Mouse (Mus musculus): ENCODE measurements at regions not wholly inside any gene's neighbourhood (a gene's known extent, or its start where the extent isn't known, plus 50 kb on each side); places are given as distances from the start of the nearest gene placed in this dataset.

DNA sequence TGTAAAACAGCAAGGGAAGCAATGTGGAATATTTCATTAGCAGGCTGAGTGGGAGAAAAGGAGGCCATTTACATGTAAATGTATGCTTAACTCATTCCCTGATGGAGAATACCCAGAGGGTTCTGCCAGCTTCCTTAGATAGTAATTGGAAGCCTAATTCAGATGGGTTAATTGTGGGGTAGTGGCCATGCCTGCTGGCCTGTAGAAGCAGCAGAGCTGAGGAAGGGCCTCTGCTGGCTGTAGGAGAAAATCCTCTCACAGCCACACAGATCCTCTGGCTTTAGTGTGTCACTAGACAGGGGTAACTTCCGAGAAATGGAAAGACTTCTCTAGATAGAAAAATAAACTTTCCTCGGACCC is 1588.7 kb upstream of the Got2 start:
- Histone ChIP-seq H3K4me3 (ENCODE audit: low read length) (no peak overlapping the region), H3K27ac (ENCODE audit: low read length) (no peak overlapping the region), H3K27me3 (replicated peaks; ENCODE audit: control insufficient read depth, insufficient read depth, low read length) (no peaks in the 10 kb centered on the region), H3K36me3 (ENCODE audit: control insufficient read depth, insufficient read depth, low read length) (no peaks in the 10 kb centered on the region), H3K4me1 (ENCODE audit: control insufficient read depth, insufficient read depth, low read length) (no peaks in the 10 kb centered on the region), H3K9me3 (ENCODE audit: control insufficient read depth, low read length) (no peaks in the 10 kb centered on the region), H3K9ac (ENCODE audit: low read depth, low read length) (no peak overlapping the region), H3K4me2 (ENCODE audit: low read depth, low read length) (no peak overlapping the region)
- 67% methylated on average over 2 of the region's 2 CpGs for WGBS
- ATAC-seq, result no peak

DNA sequence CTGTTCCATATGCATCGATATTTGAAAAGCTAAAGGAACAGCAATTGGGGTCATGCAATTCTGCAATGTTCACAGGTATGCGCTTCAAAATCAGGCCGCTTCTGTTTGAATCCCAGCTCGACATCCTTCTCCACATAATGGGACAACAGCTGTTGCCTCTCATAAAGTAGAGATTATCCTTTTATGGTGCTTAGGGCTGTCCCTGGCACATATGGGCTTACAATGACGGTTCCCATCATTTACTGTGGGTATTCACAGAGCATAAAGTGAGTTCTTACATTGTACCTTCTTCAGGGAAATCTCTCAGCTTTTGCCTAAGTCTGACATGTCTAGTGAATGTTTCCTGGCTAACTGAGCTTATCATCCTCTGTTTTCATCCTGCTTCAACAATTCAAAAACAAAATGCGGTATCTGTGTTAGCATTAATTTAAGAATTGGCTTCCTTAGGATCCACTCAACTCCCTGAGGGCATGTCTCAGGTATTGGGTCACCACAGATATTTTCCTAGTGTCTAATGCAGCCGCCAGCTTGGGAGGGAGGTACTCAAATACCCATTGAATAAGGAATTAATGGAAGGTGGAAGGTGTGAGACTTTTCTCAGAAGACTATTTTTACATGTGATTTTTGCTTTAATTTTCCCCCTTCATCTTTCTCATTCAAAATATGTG is 1588.2 kb upstream of the Got2 start:
- Histone ChIP-seq H3K4me2 (ENCODE audit: low read depth, low read length) (no peak overlapping the region), H3K36me3 (ENCODE audit: control insufficient read depth, insufficient read depth, low read length) (no peaks in the 10 kb centered on the region), H3K9ac (ENCODE audit: low read depth, low read length) (no peak overlapping the region), H3K27me3 (replicated peaks; ENCODE audit: control insufficient read depth, insufficient read depth, low read length) (no peaks in the 10 kb centered on the region), H3K9me3 (ENCODE audit: control insufficient read depth, low read length) (no peaks in the 10 kb centered on the region), H3K27ac (ENCODE audit: low read length) (no peak overlapping the region), H3K4me3 (ENCODE audit: low read length) (no peak overlapping the region), H3K4me1 (ENCODE audit: control insufficient read depth, insufficient read depth, low read length) (no peaks in the 10 kb centered on the region)
- no peak for ATAC-seq
- 73% methylated on average over 7 of the region's 7 CpGs for WGBS

DNA sequence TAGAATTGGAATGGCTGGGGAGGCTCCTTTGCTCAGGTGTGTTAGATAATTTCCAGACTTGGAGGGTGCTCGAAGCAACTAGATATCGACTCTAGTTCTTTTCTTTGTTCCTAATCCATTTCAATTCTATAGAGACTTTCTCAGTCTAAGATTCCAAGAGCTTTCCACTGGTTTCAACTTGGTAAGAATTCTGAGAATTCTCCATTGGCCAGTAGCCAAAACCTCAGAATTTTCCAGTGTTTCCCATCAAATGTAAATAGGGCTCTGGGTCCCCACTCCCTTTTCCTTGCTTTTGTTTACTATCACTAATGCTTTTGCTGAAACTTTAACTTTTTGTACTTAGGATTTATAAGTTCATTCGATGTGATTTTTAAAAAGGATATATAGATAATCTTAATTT is 1585.0 kb upstream of the Got2 start:
- Histone ChIP-seq H3K27me3 (replicated peaks; ENCODE audit: control insufficient read depth, insufficient read depth, low read length) (no peaks in the 10 kb centered on the region), H3K9me3 (ENCODE audit: control insufficient read depth, low read length) (no peaks in the 10 kb centered on the region), H3K36me3 (ENCODE audit: control insufficient read depth, insufficient read depth, low read length) (no peaks in the 10 kb centered on the region), H3K27ac (ENCODE audit: low read length) (no peak overlapping the region), H3K4me3 (ENCODE audit: low read length) (no peak overlapping the region), H3K4me2 (ENCODE audit: low read depth, low read length) (no peak overlapping the region), H3K4me1 (ENCODE audit: control insufficient read depth, insufficient read depth, low read length) (no peaks in the 10 kb centered on the region), H3K9ac (ENCODE audit: low read depth, low read length) (no peak overlapping the region)
- WGBS, result 75% methylated on average over 3 of the region's 3 CpGs
- no peak for ATAC-seq

DNA sequence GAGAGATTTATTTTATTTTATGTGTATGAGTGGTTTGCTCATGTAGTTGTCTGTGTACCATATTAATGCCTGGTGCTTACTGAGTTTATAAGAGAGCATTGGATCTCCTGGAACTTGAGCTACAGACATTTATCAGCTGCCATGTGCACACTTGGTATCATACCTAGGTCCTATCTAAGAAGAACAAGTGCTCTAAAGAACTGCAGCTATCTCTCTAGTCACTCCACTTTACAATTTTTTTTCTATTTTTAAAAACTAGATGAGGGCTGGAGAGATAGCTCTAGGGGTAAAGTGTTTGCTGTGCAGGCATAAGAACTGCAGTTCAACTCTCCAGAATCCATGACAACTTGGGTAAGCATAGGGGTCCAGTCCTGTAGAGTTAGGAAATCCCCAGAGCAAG is 1573.1 kb upstream of the Got2 start:
- no peaks in the 10 kb centered on the region for H3K9me3 ChIP-seq (ENCODE audit: control insufficient read depth, low read length)
- H3K4me1 ChIP-seq (ENCODE audit: control insufficient read depth, insufficient read depth, low read length), result no peaks in the 10 kb centered on the region
- H3K9ac ChIP-seq (ENCODE audit: low read depth, low read length), result no peak overlapping the region
- ATAC-seq, result no peak
- H3K27me3 ChIP-seq (replicated peaks; ENCODE audit: control insufficient read depth, insufficient read depth, low read length), result no peaks in the 10 kb centered on the region
- H3K4me3 ChIP-seq (ENCODE audit: low read length), result no peak overlapping the region
- H3K27ac ChIP-seq (ENCODE audit: low read length), result no peak overlapping the region
- H3K36me3 ChIP-seq (ENCODE audit: control insufficient read depth, insufficient read depth, low read length), result no peaks in the 10 kb centered on the region
- no peak overlapping the region for H3K4me2 ChIP-seq (ENCODE audit: low read depth, low read length)

DNA sequence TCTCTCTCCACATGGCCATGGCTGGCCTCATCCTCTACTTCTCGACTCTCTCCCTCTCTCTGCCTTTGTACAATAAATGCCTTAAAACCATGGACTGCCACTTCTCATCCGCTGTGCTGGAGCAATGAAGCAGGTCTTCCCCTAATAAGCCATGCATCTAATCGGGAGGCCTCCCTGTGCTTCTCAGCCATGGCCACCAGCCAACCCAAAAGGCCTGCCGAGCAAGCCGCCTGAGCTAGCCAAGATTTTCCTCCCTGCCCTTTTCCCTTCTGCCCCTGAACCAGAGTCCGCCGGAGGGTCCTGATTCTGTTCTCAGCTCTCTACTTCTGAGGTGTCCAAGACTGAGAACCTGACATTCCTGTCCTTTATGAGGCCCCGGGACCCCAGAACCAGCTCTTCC is 1559.3 kb upstream of the Got2 start:
- Histone ChIP-seq H3K4me2 (ENCODE audit: low read depth, low read length) (no peak overlapping the region), H3K4me1 (ENCODE audit: control insufficient read depth, insufficient read depth, low read length) (no peaks in the 10 kb centered on the region), H3K27me3 (replicated peaks; ENCODE audit: control insufficient read depth, insufficient read depth, low read length) (no peaks in the 10 kb centered on the region), H3K36me3 (ENCODE audit: control insufficient read depth, insufficient read depth, low read length) (no peaks in the 10 kb centered on the region), H3K4me3 (ENCODE audit: low read length) (no peak overlapping the region), H3K27ac (ENCODE audit: low read length) (no peak overlapping the region), H3K9me3 (ENCODE audit: control insufficient read depth, low read length) (no peaks in the 10 kb centered on the region), H3K9ac (ENCODE audit: low read depth, low read length) (no peak overlapping the region)
- ATAC-seq, result no peak
- 90% methylated on average over 8 of the region's 8 CpGs for WGBS

DNA sequence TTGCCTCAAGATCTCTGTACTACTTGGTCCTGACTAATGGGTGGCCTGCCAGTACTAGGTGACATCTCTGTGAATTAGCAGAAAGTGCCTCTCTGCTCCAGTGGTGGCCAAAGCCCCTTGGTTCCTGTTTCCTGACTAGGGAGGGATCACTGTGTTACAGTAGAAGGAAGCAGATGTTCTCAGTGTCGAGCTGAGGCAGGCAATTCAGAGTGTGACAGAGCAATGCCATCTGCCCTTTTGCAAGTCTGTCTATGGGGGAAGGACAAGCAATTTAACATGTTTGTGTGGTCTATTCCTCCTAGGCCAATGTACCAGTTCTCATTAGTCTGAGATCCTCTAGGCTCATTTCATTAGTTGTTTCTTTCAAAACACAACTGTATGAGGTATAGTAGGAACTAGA is 1553.1 kb upstream of the Got2 start:
- H3K9me3 ChIP-seq (ENCODE audit: control insufficient read depth, low read length), result no peaks in the 10 kb centered on the region
- H3K27ac ChIP-seq (ENCODE audit: low read length), result no peak overlapping the region
- 25% methylated on average over 1 of the region's 1 CpGs for WGBS
- no peaks in the 10 kb centered on the region for H3K36me3 ChIP-seq (ENCODE audit: control insufficient read depth, insufficient read depth, low read length)
- H3K4me1 ChIP-seq (ENCODE audit: control insufficient read depth, insufficient read depth, low read length), result no peaks in the 10 kb centered on the region
- ATAC-seq, result no peak
- no peak overlapping the region for H3K4me2 ChIP-seq (ENCODE audit: low read depth, low read length)
- H3K27me3 ChIP-seq (replicated peaks; ENCODE audit: control insufficient read depth, insufficient read depth, low read length), result no peaks in the 10 kb centered on the region
- H3K9ac ChIP-seq (ENCODE audit: low read depth, low read length), result no peak overlapping the region
- no peak overlapping the region for H3K4me3 ChIP-seq (ENCODE audit: low read length)

DNA sequence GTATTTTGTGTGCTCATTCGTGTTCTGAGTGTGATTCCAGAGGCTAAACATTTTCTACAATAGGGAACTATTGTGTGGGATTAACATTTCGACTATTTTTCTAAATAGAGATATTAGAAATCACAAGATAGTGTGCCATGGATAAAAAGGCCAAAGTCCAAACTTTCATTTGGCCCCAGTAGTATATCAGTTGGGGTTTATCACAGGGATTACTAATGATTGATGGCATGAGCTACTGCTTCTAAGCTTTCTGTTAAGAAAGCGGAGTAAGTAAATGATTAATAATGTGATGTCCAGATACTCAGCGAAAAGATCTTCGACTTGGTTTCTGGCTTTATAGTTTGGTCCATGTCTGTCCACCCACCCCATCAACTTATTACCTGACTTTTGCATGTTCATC is 1545.2 kb upstream of the Got2 start:
- no peaks in the 10 kb centered on the region for H3K4me1 ChIP-seq (ENCODE audit: control insufficient read depth, insufficient read depth, low read length)
- WGBS, result 50% methylated on average over 5 of the region's 5 CpGs
- H3K27ac ChIP-seq (ENCODE audit: low read length), result no peak overlapping the region
- H3K9me3 ChIP-seq (ENCODE audit: control insufficient read depth, low read length), result no peaks in the 10 kb centered on the region
- no peak overlapping the region for H3K9ac ChIP-seq (ENCODE audit: low read depth, low read length)
- H3K36me3 ChIP-seq (ENCODE audit: control insufficient read depth, insufficient read depth, low read length), result no peaks in the 10 kb centered on the region
- no peak overlapping the region for H3K4me2 ChIP-seq (ENCODE audit: low read depth, low read length)
- no peaks in the 10 kb centered on the region for H3K27me3 ChIP-seq (replicated peaks; ENCODE audit: control insufficient read depth, insufficient read depth, low read length)
- ATAC-seq, result peak; percentile 71
- H3K4me3 ChIP-seq (ENCODE audit: low read length), result no peak overlapping the region

DNA sequence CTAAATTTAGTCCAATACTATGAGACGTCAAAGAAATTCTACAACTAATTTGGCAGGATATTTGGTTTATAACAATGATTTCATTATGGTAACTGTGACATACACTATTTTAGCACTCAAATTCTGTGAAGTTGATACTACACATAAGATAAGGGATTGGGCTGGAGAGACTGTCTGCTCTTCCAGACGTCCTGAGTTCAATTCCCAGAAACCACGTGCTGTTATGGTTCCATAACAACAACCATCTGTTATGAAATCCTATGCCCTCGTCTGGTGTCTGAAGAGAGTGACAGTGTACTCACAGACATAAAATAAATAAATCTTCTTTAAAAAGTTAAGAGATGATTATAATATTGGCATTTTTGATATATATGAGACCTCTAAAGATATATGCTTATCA is 1543.1 kb upstream of the Got2 start:
- no peak for ATAC-seq
- Histone ChIP-seq H3K36me3 (ENCODE audit: control insufficient read depth, insufficient read depth, low read length) (no peaks in the 10 kb centered on the region), H3K4me1 (ENCODE audit: control insufficient read depth, insufficient read depth, low read length) (no peaks in the 10 kb centered on the region), H3K27me3 (replicated peaks; ENCODE audit: control insufficient read depth, insufficient read depth, low read length) (no peaks in the 10 kb centered on the region), H3K9ac (ENCODE audit: low read depth, low read length) (no peak overlapping the region), H3K4me2 (ENCODE audit: low read depth, low read length) (no peak overlapping the region), H3K9me3 (ENCODE audit: control insufficient read depth, low read length) (no peaks in the 10 kb centered on the region), H3K27ac (ENCODE audit: low read length) (no peak overlapping the region), H3K4me3 (ENCODE audit: low read length) (no peak overlapping the region)
- WGBS, result 71% methylated on average over 4 of the region's 4 CpGs

DNA sequence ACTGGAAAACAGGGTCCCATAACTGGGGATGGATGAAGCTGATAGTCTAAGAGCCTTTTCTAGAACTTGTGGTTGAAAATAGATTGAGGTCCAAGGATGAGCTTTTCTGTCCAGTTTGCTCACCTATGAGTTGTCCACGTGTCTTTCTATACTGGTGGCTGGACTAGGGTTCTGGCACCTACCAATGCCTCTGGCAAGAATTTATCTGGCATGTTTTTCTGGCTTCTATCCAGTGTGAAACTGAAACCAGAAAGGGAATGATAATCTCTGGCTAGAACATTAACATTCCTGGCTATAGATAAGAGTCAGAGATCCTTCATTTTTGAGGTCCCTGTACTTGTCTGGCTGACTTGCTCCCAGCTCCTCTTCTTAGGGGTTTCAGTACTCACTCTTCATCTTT is 1534.0 kb upstream of the Got2 start:
- no peaks in the 10 kb centered on the region for H3K9me3 ChIP-seq (ENCODE audit: control insufficient read depth, low read length)
- no peaks in the 10 kb centered on the region for H3K36me3 ChIP-seq (ENCODE audit: control insufficient read depth, insufficient read depth, low read length)
- no peak overlapping the region for H3K27ac ChIP-seq (ENCODE audit: low read length)
- H3K9ac ChIP-seq (ENCODE audit: low read depth, low read length), result no peak overlapping the region
- 57% methylated on average over 1 of the region's 1 CpGs for WGBS
- H3K4me1 ChIP-seq (ENCODE audit: control insufficient read depth, insufficient read depth, low read length), result no peaks in the 10 kb centered on the region
- H3K4me2 ChIP-seq (ENCODE audit: low read depth, low read length), result no peak overlapping the region
- no peaks in the 10 kb centered on the region for H3K27me3 ChIP-seq (replicated peaks; ENCODE audit: control insufficient read depth, insufficient read depth, low read length)
- H3K4me3 ChIP-seq (ENCODE audit: low read length), result no peak overlapping the region
- no peak for ATAC-seq

DNA sequence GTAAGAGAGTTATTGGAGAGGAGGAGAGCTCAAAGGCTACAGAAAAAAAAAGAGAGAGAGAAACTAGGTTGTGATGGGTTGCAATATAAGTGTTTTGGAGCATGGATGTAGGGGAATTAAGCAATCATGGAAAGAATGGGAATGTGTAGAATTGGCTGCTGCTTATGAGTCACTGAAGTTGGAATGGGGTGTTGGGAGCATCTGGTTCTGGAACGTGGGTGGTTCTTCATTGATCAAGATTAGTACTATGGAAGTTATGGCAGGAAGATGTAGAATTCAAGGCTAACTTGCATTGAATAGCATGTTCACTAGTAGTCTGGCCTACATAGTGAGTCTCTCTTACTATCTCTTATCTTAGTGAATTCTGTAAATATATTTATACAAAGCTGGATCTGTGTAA is 1526.4 kb upstream of the Got2 start:
- no peak overlapping the region for H3K4me3 ChIP-seq (ENCODE audit: low read length)
- H3K4me2 ChIP-seq (ENCODE audit: low read depth, low read length), result no peak overlapping the region
- 70% methylated on average over 1 of the region's 1 CpGs for WGBS
- H3K27ac ChIP-seq (ENCODE audit: low read length), result no peak overlapping the region
- ATAC-seq, result no peak
- no peaks in the 10 kb centered on the region for H3K27me3 ChIP-seq (replicated peaks; ENCODE audit: control insufficient read depth, insufficient read depth, low read length)
- H3K4me1 ChIP-seq (ENCODE audit: control insufficient read depth, insufficient read depth, low read length), result no peaks in the 10 kb centered on the region
- H3K36me3 ChIP-seq (ENCODE audit: control insufficient read depth, insufficient read depth, low read length), result no peaks in the 10 kb centered on the region
- H3K9me3 ChIP-seq (ENCODE audit: control insufficient read depth, low read length), result no peaks in the 10 kb centered on the region
- no peak overlapping the region for H3K9ac ChIP-seq (ENCODE audit: low read depth, low read length)
